Mouse (Mus musculus): ENCODE results near the gene Ccdc93. TPM values are rescaled to one million over a fixed set of nuclear protein-coding genes. Genes with fewer than 3 reads are reported as not detected.

Ccdc93 gene
- polyA plus RNA-seq, 1 experiment from 2014 or later: 10.3 TPM

DNA sequence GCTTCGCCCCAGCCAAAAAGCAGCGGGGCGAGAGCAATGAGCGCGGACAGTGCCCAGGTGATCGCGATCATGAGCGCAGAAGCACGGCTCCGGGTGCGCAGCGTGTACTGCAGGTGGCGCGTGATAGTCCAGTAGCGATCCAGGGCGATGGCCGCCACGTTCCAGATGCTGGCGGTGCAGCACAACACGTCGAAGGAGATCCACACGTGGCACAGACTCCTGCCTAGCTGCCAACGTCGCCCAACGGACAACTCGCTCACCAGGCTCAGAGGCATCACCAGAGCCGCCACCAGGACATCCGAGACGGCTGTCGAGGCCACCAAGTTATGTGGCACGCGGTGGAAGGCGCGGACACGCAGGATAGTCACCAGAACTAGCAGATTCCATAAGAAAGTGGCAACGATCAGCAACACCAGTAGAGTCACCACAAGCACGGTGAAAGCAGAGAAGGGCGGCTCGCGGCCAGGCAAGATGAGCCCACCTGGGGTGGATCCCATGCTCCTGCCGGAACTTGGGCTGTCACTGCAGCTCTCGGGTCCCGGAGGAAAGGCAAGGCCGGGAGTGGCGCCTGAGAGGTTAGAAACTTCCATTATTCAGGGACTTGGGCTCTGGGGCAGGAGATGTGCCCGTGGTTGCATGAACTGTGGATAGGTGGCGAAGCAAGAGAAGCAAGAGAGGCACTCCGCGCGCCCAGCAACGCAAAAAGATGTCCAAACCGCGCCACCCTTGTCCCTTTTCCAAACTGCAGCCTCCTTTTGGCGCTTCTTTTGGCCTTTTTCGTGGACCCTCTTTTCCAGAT, 97.0 kb downstream of the Ccdc93 start:
- H3K9ac ChIP-seq: peak overlapping the region; percentile 40; the same call in 1 of the 2 replicates
- peak; percentile 56 for ATAC-seq (ENCODE audit: low FRiP score)
- no peaks in the 10 kb centered on the region for H3K9me3 ChIP-seq (ENCODE audit: control insufficient read depth, low read length)
- no peaks in the 10 kb centered on the region for H3K36me3 ChIP-seq (replicated peaks; ENCODE audit: control insufficient read depth, insufficient read depth)
- 16% methylated on average over 55 of the region's 55 CpGs for WGBS
- H3K4me3 ChIP-seq (replicated peaks; ENCODE audit: low read length): peak overlapping the region; percentile 29
- H3K4me2 ChIP-seq (replicated peaks): peak overlapping the region; percentile 62
- peaks cover 15% of the 10 kb centered on the region for H3K4me1 ChIP-seq (replicated peaks; ENCODE audit: control insufficient read depth, insufficient read depth, low read length)
- peaks cover 28% of the 10 kb centered on the region for H3K27me3 ChIP-seq (ENCODE audit: control insufficient read depth, insufficient read depth, low read length)
- no peak overlapping the region for H3K27ac ChIP-seq
- no peak for DNase-seq (ENCODE audit: low spot score)

- Histone ChIP-seq H3K4me1 (replicated peaks; ENCODE audit: control insufficient read depth, insufficient read depth, low read length) (peaks cover 15% of the 10 kb centered on the region), H3K4me2 (replicated peaks) (peak within 1 kb of the TSS; percentile 62), H3K4me3 (replicated peaks; ENCODE audit: low read length) (peak within 1 kb of the TSS; percentile 29), H3K9ac (peak within 1 kb of the TSS; percentile 40; the same call in 1 of the 2 replicates), H3K36me3 (replicated peaks; ENCODE audit: control insufficient read depth, insufficient read depth) (no peaks in the 10 kb centered on the region), H3K27me3 (ENCODE audit: control insufficient read depth, insufficient read depth, low read length) (peaks cover 28% of the 10 kb centered on the region), H3K9me3 (ENCODE audit: control insufficient read depth, low read length) (no peaks in the 10 kb centered on the region), H3K27ac (no peak within 1 kb of the TSS)
- peak; percentile 33 for DNase-seq (ENCODE audit: low spot score)
- peak; percentile 86 for ATAC-seq (ENCODE audit: low FRiP score)
- WGBS: 2% methylated on average over 11 of the region's 11 CpGs
These were observed 97.5 kb downstream of the Ccdc93 start, which contains the start of gene Htr5b for GRCm38 (mm10) chr1:121528399-121528720. TSS of gene Htr5b (minus strand) at chr1:121528465.

GRCm38 (mm10) chr1:121529286-121529685, 98.4 kb downstream of the Ccdc93 start:
- H3K9ac ChIP-seq: no peak overlapping the region
- H3K27ac ChIP-seq: no peak overlapping the region
- no peak for DNase-seq (ENCODE audit: low spot score)
- no peak for ATAC-seq (ENCODE audit: low FRiP score)
- no peaks in the 10 kb centered on the region for H3K9me3 ChIP-seq (ENCODE audit: control insufficient read depth, low read length)
- 87% methylated on average over 6 of the region's 6 CpGs for WGBS
- H3K36me3 ChIP-seq (replicated peaks; ENCODE audit: control insufficient read depth, insufficient read depth): no peaks in the 10 kb centered on the region
- peaks cover 15% of the 10 kb centered on the region for H3K4me1 ChIP-seq (replicated peaks; ENCODE audit: control insufficient read depth, insufficient read depth, low read length)
- H3K4me3 ChIP-seq (replicated peaks; ENCODE audit: low read length): no peak overlapping the region
- no peak overlapping the region for H3K4me2 ChIP-seq (replicated peaks)
- peaks cover 28% of the 10 kb centered on the region for H3K27me3 ChIP-seq (ENCODE audit: control insufficient read depth, insufficient read depth, low read length)

DNA sequence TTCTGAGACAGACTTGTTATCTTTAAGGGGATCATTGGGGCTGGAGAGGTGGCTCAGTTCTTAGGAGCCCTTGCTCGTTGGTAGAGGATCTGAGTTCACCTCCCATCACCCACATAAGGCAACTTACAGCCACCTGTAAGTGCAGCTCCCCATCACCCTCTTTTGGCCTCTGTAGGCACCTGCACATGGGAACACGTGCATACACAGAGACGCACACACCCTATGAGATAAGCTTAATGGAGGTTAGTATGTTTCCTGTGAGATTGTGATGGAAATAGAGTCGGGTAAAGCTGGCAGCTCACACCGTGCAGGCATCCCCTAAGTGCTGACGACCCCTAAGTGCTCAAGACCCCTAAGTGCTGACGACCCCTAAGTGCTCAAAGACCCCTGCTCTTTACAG, 100.6 kb downstream of the Ccdc93 start:
- DNase-seq (ENCODE audit: low spot score): no peak
- no peak overlapping the region for H3K4me2 ChIP-seq (replicated peaks)
- H3K36me3 ChIP-seq (replicated peaks; ENCODE audit: control insufficient read depth, insufficient read depth): no peaks in the 10 kb centered on the region
- no peaks in the 10 kb centered on the region for H3K9me3 ChIP-seq (ENCODE audit: control insufficient read depth, low read length)
- no peak for ATAC-seq (ENCODE audit: low FRiP score)
- peaks cover 15% of the 10 kb centered on the region for H3K4me1 ChIP-seq (replicated peaks; ENCODE audit: control insufficient read depth, insufficient read depth, low read length)
- H3K27ac ChIP-seq: no peak overlapping the region
- no peak overlapping the region for H3K9ac ChIP-seq
- peaks cover 25% of the 10 kb centered on the region for H3K27me3 ChIP-seq (ENCODE audit: control insufficient read depth, insufficient read depth, low read length)
- 72% methylated on average over 7 of the region's 7 CpGs for WGBS
- H3K4me3 ChIP-seq (replicated peaks; ENCODE audit: low read length): no peak overlapping the region

GRCm38 (mm10) chr1:121540361-121540760, 109.5 kb downstream of the Ccdc93 start:
- Histone ChIP-seq H3K9me3 (ENCODE audit: control insufficient read depth, low read length) (no peaks in the 10 kb centered on the region), H3K9ac (no peak overlapping the region), H3K27ac (no peak overlapping the region), H3K4me2 (replicated peaks) (no peak overlapping the region), H3K4me1 (replicated peaks; ENCODE audit: control insufficient read depth, insufficient read depth, low read length) (no peaks in the 10 kb centered on the region), H3K36me3 (replicated peaks; ENCODE audit: control insufficient read depth, insufficient read depth) (no peaks in the 10 kb centered on the region), H3K27me3 (ENCODE audit: control insufficient read depth, insufficient read depth, low read length) (no peaks in the 10 kb centered on the region), H3K4me3 (replicated peaks; ENCODE audit: low read length) (no peak overlapping the region)
- WGBS: 76% methylated on average over 8 of the region's 8 CpGs
- ATAC-seq (ENCODE audit: low FRiP score) (no peak), DNase-seq (ENCODE audit: low spot score) (no peak)

DNA sequence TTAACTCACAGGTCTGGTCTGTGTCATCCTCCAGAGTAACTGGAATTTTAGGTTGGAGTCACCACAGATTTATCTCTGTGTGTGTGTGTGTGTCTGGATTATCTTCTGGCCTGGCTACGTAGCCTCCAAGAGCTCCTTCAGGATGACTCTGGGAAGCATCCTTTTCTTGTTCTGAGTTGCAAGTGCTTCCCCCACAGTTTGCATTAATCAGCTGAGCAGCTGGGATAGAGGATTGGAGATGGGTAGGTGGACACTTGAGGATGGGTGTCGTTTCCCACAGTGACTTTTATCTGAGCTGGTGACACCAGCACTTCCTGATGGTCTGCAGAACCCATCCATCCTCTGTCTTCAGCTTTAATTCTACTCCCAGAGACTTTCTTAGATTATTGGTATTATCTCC, 116.0 kb downstream of the Ccdc93 start:
- WGBS: 87% methylated on average over 2 of the region's 2 CpGs
- H3K9me3 ChIP-seq (ENCODE audit: control insufficient read depth, low read length): no peaks in the 10 kb centered on the region
- no peak for DNase-seq (ENCODE audit: low spot score)
- no peak overlapping the region for H3K9ac ChIP-seq
- H3K4me1 ChIP-seq (replicated peaks; ENCODE audit: control insufficient read depth, insufficient read depth, low read length): no peaks in the 10 kb centered on the region
- no peak overlapping the region for H3K27ac ChIP-seq
- no peak overlapping the region for H3K4me2 ChIP-seq (replicated peaks)
- peaks cover 11% of the 10 kb centered on the region for H3K36me3 ChIP-seq (replicated peaks; ENCODE audit: control insufficient read depth, insufficient read depth)
- no peak for ATAC-seq (ENCODE audit: low FRiP score)
- no peaks in the 10 kb centered on the region for H3K27me3 ChIP-seq (ENCODE audit: control insufficient read depth, insufficient read depth, low read length)
- H3K4me3 ChIP-seq (replicated peaks; ENCODE audit: low read length): no peak overlapping the region

GRCm38 (mm10) chr1:121548667-121549066, 117.8 kb downstream of the Ccdc93 start:
- H3K36me3 ChIP-seq (replicated peaks; ENCODE audit: control insufficient read depth, insufficient read depth): peaks cover 28% of the 10 kb centered on the region
- no peak for ATAC-seq (ENCODE audit: low FRiP score)
- no peaks in the 10 kb centered on the region for H3K9me3 ChIP-seq (ENCODE audit: control insufficient read depth, low read length)
- no peaks in the 10 kb centered on the region for H3K4me1 ChIP-seq (replicated peaks; ENCODE audit: control insufficient read depth, insufficient read depth, low read length)
- no peak overlapping the region for H3K9ac ChIP-seq
- H3K4me3 ChIP-seq (replicated peaks; ENCODE audit: low read length): no peak overlapping the region
- no peak overlapping the region for H3K27ac ChIP-seq
- no peaks in the 10 kb centered on the region for H3K27me3 ChIP-seq (ENCODE audit: control insufficient read depth, insufficient read depth, low read length)
- DNase-seq (ENCODE audit: low spot score): no peak
- 92% methylated on average over 4 of the region's 4 CpGs for WGBS
- no peak overlapping the region for H3K4me2 ChIP-seq (replicated peaks)

DNA sequence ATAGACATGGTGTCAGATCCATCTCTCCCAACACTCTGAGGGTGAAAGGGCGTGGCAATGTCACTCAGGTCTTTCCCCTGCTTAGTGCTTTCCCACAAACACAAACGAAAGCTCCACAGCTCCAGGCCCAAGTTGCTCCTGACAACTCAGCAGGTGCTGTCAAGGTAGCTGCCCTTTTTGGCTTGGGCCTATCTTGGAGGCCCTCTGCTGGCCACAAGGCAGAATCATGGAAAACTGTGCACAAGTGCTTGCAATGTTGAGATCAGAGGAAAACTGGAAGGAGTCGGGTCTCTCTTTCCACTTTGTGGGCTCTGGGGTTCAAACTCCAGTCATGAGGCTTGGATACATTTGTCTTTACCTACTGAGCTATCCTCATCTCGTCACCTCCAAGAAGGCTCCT, 118.6 kb downstream of the Ccdc93 start:
- H3K27me3 ChIP-seq (ENCODE audit: control insufficient read depth, insufficient read depth, low read length): no peaks in the 10 kb centered on the region
- ATAC-seq (ENCODE audit: low FRiP score) (no peak), DNase-seq (ENCODE audit: low spot score) (no peak)

DNA sequence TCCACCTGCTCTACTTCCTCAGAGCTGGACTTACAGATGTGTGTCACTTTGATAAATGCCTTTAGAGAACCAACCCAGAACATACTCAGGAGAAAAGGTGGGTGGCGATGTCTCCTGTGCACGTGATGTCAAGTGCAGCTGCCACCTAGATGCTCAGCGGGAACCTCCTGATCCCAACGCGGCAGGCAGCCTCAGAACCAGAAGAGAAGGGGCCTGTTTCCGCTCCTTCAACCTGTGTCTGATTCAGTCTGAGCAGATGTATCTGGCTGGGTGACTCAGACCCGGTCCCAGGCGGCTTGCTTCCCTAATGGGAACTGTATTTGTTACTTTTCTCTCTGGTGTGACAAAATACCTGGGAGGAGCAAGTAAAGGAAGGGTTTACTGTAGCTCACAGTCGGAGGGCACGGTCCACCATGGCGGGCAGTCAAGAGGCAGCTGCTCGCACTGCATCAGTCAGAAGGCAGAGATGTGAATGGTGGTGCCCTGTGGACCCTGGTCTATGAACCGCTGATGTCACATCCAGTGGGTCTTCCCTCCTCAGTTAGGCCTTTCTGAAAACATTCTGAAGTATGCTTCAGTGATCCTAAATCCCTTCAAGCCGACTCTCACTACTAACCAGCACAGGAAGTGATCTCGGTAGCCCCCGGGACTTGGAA, 120.1 kb downstream of the Ccdc93 start:
- Histone ChIP-seq H3K4me2 (replicated peaks) (no peak overlapping the region), H3K4me1 (replicated peaks; ENCODE audit: control insufficient read depth, insufficient read depth, low read length) (no peaks in the 10 kb centered on the region), H3K27me3 (ENCODE audit: control insufficient read depth, insufficient read depth, low read length) (no peaks in the 10 kb centered on the region), H3K36me3 (replicated peaks; ENCODE audit: control insufficient read depth, insufficient read depth) (peaks cover 50% of the 10 kb centered on the region), H3K4me3 (replicated peaks; ENCODE audit: low read length) (no peak overlapping the region), H3K27ac (no peak overlapping the region), H3K9me3 (ENCODE audit: control insufficient read depth, low read length) (no peaks in the 10 kb centered on the region), H3K9ac (no peak overlapping the region)
- ATAC-seq (ENCODE audit: low FRiP score): no peak
- WGBS: 88% methylated on average over 16 of the region's 16 CpGs
- no peak for DNase-seq (ENCODE audit: low spot score)

More for the DNA sequence above, 118.6 kb downstream of the Ccdc93 start:
- Histone ChIP-seq H3K36me3 (replicated peaks; ENCODE audit: control insufficient read depth, insufficient read depth) (peaks cover 35% of the 10 kb centered on the region), H3K4me1 (replicated peaks; ENCODE audit: control insufficient read depth, insufficient read depth, low read length) (no peaks in the 10 kb centered on the region), H3K9me3 (ENCODE audit: control insufficient read depth, low read length) (no peaks in the 10 kb centered on the region), H3K4me3 (replicated peaks; ENCODE audit: low read length) (no peak overlapping the region), H3K27ac (no peak overlapping the region), H3K4me2 (replicated peaks) (no peak overlapping the region), H3K9ac (no peak overlapping the region)
- WGBS: 70% methylated on average over 4 of the region's 4 CpGs
